Mouse (Mus musculus): ENCODE measurements around the gene Tecpr1.

DNA sequence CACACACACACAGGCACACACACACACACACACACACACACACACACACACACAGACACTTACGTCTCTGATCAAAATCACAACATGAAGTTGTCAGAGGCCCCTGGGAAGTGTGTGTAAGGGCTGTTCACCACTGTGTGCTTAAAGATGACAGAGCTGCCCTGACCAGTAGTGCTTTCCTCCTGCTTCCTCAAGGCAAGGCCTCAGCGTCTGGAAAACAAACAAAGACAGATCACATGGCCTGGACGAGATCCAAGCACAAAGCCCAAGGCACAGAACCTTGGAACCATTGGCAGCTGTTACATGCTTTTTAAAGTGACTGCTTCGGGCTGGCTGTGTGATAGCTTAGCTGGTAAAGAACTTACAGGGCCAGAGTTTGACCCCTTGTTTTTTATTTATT is 64.8 kb downstream of the Tecpr1 start:
- TF ChIP-seq CTCF (IDR thresholded peaks at IDR 0.05; ENCODE audit: low read depth) (no peak), EP300 (optimal IDR thresholded peaks at IDR 0.05) (no peak)
